Mouse (Mus musculus): ENCODE data around the gene Pbx2.

Gene Pbx2

GRCm38 (mm10) chr17:34582528-34582927 is 8.5 kb upstream of the Pbx2 start:
- no peak for DNase-seq (ENCODE audit: low spot score)

DNA sequence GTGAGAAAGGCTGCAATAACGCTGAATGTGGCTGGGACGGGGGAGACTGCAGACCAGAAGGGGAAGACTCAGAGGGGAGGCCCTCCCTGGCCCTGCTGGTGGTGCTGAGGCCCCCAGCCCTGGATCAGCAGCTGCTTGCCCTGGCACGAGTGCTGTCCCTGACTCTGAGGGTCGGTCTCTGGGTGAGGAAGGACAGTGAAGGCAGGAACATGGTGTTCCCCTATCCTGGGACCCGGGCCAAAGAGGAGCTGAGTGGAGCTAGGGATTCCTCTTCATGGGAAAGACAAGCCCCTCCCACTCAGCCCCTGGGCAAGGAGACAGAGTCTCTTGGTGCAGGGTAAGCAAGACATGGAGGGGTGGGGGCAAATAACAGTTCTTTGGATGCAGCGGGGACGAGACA is 7.7 kb upstream of the Pbx2 start:
- DNase-seq (ENCODE audit: low spot score), result no peak

DNA sequence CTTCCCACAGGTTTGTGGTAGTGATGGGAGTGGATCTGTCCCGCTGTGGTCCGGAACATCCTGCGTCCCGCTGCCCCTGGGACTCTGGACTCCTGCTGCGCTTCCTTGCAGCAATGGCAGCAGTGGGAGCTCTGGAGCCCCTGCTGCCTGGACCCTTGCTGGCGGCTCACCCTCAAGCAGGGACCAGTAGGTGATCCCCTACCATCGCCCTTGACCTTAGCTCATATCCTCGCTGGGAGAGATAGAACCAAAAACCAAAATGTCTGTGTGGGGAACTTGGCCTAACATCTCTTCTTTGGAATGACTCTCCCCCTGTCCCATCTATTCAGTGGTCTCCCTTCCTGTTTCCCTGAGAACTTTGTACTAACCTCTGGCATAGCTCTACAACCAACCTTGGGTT is 7.2 kb upstream of the Pbx2 start:
- no peak for DNase-seq (ENCODE audit: low spot score)

GRCm38 (mm10) chr17:34585121-34585520 is 5.9 kb upstream of the Pbx2 start:
- DNase-seq (ENCODE audit: low spot score), result no peak

DNA sequence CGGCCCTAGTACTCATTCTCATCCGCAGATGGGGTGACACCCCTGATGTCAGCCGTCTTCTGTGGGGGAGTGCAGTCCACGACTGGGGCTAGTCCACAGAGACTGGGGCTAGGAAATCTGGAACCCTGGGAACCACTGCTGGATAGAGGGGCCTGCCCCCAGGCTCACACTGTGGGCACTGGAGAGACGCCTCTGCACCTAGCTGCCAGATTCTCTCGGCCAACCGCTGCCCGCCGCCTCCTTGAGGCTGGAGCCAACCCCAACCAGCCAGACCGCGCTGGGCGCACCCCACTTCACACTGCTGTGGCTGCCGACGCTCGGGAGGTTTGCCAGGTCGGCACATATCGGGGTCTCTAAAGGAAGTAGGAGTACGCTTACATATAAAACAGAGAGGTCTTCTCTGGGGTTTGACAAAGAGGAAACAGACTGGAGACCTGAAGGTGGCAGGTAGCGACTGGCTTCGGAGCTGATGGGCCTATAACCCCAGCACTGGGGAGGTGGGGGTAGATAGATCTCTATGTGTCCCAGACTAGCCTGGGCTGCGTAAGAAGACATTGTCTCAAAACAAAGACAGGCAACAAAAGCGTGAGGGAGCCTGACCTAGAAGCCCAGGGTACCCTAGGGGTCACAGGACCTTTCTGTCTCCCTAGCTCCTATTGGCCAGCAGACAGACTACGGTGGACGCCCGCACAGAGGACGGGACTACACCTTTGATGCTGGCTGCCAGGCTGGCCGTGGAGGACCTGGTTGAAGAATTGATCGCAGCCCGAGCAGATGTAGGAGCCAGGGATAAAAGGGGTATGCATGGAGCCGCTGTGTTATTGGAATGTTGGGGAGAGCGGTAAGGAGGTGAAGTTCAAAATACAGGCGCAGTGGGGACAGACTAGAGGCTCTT is 4.9 kb upstream of the Pbx2 start:
- no peak for DNase-seq (ENCODE audit: low spot score)

- DNase-seq (ENCODE audit: low spot score), result no peak
Observed at GRCm38 (mm10) chr17:34586796-34587422, 4.2 kb upstream of the Pbx2 start.

DNA sequence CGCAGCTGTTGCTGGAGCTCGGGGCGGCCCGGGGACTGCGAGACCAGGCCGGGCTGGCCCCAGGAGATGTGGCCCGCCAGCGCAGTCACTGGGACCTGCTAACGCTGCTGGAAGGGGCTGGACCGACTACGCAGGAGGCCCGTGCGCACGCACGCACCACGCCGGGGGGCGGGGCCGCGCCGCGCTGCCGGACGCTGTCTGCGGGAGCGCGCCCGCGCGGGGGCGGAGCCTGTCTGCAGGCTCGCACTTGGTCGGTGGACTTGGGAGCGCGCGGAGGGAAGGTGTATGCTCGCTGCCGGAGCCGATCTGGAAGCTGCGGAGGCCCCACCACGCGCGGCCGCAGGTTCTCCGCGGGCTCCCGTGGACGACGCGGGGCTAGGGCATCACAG is 3.6 kb upstream of the Pbx2 start:
- DNase-seq (ENCODE audit: low spot score), result peak; percentile 90

DNA sequence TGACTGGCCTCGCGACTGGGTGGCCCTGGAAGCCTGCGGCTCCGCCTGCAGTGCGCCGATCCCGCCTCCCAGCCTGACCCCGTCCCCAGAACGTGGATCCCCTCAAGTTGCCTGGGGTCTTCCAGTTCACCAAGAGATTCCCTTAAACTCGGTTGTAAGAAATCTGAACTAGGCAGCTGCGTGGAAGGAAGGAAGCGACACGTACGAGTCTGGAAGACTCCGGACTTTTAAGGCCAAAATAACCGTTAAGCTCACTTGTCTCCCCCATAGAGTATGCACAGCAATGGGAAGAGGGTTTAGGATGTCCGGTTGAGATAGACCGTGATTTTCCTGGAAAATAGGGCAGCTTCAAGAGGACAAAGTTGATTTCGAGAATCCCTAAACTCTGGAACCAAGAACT is 3.3 kb upstream of the Pbx2 start:
- DNase-seq (ENCODE audit: low spot score), result no peak

- no peak for DNase-seq (ENCODE audit: low spot score)
Observed at GRCm38 (mm10) chr17:34588767-34589166, 2.3 kb upstream of the Pbx2 start.

- DNase-seq (ENCODE audit: low spot score), result no peak
Observed at GRCm38 (mm10) chr17:34589206-34589605, 1.9 kb upstream of the Pbx2 start.

DNA sequence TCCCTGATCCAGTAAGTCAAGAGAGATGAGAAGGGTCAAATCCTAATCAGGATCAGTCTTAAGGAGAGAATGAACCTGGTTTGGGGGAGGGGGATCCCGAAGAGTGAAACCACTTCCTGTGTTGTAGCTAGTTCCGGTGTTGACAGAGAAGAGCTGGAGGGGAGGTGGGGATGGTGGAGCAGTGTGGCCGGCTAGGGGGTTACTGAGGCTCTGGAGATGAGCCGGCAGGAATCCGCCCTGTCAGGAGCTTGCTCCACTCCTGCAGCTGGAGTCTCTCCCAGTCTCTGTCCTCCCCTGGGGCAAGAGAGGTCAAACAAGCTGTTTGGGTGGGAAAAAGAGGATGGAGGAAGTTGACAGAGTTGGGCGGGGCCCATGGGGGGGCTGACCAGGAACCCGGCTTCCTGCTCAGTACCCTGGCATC is 1.4 kb upstream of the Pbx2 start, which contains the start of gene Gpsm3:
Gene Gpsm3, plus strand, starts transcription at position 126 of the 421 bp plus-strand sequence.
- DNase-seq (ENCODE audit: low spot score), result no peak

DNA sequence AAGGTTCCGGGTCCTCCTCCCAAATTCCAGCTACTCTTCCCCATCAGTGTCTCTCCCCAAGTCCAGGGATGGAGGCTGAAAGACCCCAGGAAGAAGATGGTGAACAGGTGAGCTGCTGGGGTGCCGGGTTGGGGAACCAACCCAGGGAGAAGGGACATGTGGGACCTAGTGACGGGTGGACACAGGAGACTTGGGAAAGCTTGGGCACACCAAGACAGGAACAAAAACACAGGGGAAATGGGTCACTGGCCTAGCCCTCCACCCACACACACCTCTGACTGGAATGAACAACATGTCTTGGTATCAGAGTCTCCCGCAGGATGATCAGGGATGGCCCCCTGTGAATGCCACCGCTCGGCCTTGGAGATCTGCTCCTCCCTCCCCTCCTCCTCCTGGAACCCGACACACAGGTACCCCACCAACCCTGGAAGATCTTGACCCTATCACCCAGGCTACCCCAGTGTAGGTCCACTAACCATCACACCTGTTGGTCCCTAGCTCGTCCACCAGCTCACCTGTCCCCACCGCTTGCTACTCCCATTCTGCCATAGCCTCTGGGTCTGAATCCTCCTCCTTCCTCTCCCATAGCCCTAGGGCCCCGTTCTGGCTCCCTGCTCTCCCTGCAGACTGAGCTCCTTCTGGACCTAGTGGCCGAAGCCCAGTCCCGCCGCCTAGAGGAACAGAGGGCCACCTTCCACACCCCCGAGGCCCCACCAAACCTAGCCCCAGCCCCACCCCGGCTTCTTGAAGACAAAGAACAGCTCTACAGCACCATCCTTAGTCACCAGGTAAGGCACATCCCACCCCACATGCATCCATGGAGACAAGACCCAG is 695 bp upstream of the Pbx2 start:
- DNase-seq (ENCODE audit: low spot score), result no peak

DNA sequence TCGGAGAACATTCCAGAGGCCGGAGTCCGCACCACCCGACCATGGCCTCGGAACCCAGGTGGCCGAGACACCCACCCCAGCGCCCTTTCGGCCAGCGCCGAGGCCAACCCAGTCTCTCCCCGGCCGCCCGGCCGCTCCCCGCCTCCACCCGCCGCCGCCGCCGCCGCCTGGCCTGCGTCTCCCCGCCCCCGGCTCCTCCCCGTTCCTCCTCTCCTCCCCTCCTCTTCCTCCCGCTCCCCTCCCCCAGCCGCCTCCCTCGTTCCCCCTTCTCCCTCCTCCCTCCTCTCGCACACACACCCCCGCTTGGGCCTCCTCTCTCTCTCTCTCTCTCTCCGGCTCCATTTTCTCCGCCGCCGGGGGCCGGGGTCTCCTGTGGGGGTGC is 919 bp downstream of the Pbx2 start:
- no peak for DNase-seq (ENCODE audit: low spot score)

GRCm38 (mm10) chr17:34592581-34593549 is 1.8 kb downstream of the Pbx2 start:
- DNase-seq (ENCODE audit: low spot score), result no peak

DNA sequence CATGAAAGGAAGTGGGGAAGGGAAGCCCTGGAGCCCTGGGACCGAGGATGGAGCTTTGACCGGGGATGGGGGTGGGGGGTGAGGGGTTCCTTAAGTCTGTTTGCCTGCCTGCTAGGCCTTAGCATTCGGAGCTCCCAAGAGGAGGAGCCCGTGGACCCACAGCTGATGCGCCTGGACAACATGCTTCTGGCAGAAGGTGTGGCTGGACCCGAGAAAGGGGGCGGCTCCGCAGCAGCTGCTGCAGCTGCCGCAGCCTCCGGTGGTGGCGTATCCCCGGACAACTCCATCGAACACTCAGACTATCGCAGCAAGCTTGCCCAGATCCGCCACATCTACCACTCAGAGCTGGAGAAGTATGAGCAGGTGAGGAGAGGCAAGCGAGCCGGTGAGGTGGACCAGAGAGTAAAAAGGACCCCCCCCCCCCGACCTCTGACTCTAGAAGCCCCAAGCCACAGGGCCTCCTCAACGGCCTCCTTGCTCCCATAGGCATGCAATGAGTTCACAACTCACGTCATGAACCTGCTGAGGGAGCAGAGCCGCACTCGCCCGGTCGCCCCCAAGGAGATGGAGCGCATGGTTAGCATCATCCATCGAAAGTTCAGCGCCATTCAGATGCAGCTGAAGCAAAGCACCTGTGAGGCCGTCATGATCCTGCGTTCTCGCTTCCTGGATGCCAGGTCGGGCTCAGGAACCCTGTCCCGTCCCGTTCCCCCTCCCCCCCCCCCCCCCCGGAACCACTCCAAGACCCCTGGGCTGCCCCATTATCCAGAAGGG is 2.9 kb downstream of the Pbx2 start:
- DNase-seq (ENCODE audit: low spot score), result no peak

- DNase-seq (ENCODE audit: low spot score), result no peak
Observed at GRCm38 (mm10) chr17:34596098-34596497, 5.0 kb downstream of the Pbx2 start.

DNA sequence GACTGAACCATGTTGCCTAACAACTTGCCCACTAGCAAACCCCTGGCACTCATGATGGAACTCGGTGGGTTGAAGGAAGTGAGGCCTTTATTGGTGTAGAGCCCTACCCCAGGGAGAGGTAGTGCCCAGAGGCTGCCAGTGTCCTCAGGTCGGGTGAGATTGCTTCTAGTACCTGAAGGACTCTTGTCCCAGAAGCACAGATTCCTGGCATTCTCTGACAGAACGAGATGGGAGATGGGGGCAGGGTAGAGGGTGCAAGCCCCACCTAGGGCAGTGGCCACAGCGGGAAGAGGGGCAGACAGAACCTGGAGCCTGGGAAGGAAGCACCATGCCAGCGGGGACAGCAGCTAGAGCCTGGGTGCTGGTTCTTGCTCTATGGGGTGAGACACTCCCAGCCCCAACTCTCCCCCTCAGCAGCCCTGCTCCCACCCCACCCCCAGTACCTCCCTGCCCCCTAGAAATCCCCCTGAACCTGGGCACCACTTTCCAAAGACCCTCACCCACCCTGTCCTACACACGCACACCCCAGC is 6.6 kb downstream of the Pbx2 start, which contains the start of gene Ager:
Gene Ager, plus strand, starts transcription at position 297 of the 530 bp plus-strand sequence.
- DNase-seq (ENCODE audit: low spot score), result no peak

DNA sequence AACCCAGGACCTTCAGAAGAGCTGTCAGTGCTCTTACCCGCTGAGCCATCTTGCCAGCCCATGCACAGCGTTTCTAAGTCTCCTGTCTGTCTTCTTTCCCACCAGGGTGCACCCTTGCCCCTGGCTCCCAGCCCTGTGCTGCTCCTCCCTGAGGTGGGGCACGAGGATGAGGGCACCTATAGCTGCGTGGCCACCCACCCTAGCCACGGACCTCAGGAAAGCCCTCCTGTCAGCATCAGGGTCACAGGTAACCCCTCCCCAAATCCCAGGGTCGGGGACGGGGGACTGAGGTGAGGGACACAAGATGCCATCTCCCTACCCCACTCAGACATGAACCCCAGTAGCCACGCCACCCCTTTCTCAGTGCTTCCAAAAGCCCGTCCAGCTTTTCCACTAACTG is 8.8 kb downstream of the Pbx2 start:
- no peak for DNase-seq (ENCODE audit: low spot score)

GRCm38 (mm10) chr17:34601796-34602195 is 10.7 kb downstream of the Pbx2 start:
- no peak for DNase-seq (ENCODE audit: low spot score)

GRCm38 (mm10) chr17:34603375-34604060 is 12.5 kb downstream of the Pbx2 start, which contains the start of gene Rnf5:
Gene Rnf5 (minus strand): TSS chr17:34603690.
- DNase-seq (ENCODE audit: low spot score), result peak; percentile 100
